Mouse (Mus musculus) mouse trophoblast stem cell (cell line): ENCODE results near the gene Stk32c.

Source experiments
- in situ Hi-C, 2 experiments: fragments of 300-500 bp; cut with MseI, MboI; formaldehyde crosslinking; loops; 2 replicates in 1 of 2; 3 replicates in 1 of 2; pipeline ENCODE4 v1.15.1; 2025

Stk32c gene

DNA sequence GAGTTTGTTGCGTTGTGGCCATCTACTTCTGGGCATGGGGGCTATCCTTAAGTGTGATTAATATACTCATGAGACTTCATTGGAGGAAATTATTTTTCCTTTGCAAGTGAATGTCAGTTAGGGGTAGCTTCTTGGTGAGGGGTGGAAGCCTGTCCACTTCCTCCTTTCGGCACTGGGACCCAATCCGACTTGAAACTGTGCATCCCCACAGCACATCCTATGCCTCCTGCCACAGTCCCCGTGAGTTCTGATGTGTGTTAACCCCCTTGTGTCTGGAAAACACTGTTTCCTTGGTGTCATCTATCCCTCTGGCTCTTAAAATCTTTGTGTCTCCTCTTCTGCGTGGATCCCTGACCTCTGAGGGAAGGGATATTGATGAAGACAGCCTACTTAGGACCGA lies 11.9 kb downstream of the Stk32c start:
- in situ Hi-C loops, result no loop called here

DNA sequence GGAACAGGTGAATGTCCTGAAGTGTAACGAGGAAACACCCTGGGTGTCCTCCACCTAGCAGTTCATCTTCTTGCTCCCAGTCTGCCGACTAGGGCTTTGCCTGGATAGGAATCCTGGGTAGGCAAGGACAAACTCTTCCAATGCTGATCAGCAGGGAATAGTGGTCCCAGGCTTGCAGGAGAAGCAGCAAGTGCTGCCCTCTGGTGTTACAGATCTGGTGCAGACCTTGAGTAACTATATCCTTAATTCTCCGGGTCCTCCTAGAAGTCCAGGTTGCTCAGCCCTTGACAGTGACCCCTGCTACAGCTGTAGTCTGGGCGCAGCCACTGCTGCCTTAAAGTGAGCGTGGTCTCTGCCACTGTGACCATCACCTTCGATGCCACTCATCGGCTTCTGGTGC lies 13.0 kb downstream of the Stk32c start:
- in situ Hi-C loops, result no loop called here

DNA sequence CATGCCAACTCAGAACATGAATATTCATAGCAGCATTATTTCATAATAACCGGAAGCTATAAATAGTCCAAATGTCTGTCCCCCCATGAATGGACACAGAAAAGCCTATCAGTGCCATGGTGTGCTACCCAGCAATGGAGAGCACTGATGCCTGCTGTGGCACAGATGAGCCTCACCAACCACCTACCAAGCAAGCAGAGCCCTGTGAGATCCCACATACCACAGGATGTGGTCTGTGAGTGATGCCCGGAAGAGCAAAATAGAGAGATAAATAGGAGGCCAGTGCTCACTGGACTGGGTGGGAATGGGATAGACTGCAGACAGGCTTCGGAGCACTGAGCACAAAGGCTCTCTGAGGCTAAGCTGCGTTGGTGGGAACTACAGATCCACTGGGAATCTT lies 16.1 kb downstream of the Stk32c start:
- in situ Hi-C loops, result loop anchor here (5.0 kb wide), 1 partner anchor 75 kb away; no protein-coding TSS in a partner anchor

DNA sequence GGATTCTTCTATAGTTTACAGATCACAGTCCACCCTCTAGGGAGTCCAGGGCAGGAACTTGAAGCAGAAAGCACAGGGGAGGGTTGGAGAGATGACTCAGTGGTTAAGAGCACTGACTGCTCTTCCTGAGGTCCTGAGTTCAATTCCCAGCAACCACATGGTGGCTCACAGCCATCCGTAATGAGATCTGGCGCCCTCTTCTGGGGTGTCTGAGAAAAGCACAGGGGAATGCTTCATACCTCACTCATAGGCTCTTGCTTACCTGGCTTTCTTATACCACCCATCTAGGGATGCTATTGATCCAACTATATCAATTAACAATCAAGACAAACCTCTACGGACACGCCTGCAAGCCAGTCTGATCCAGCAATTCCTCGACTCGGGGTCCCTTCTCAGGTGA lies 21.5 kb downstream of the Stk32c start:
- in situ Hi-C loops, result no loop called here

DNA sequence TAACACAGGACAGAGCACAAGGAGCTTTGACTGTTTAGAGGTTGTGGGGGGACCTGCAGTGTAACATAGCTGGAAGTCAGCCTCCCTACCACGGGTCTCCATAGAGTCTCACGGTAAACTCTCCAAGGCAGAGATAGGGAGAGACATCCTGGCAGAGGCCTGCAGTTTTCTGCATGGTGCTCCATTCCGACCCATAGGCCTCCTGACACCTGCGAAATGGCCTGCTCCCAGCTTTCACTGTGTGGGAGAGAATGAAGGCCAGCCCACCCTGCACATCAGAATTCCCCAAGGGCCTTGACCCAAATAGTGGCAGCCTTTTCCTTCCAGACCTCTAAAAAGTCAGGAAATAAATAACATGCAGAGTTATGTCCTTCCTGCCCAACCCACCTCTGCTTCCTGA lies 22.5 kb downstream of the Stk32c start:
- in situ Hi-C loops, result no loop called here

DNA sequence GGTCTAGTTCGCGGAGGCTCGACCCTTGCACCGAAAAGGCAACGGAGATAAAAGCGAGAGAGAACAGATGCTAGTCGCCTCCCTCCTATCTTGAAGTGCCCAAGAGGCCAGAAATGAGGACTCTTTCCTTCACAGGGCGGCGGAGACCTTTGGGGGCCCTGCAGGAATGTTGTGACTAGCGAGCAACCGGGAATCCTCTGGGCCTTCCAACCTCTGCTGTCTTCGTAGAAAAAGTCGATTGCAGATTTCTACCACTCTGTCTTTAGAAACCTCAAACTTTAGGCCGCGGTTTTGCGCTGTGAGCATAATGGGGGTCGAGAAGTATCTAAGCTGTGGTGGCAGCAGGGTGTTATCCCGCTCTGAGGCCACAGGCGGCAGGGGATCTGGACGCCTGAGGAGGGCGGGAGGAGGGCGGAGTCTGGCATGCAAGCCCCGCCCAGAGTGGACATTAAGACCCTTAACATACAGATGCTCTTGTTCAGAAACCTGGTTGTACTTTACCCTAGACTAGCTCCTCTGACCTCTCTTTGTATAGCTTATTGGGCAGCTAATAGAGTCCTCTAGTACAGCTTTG lies 24.4 kb downstream of the Stk32c start:
- in situ Hi-C loops, result no loop called here

DNA sequence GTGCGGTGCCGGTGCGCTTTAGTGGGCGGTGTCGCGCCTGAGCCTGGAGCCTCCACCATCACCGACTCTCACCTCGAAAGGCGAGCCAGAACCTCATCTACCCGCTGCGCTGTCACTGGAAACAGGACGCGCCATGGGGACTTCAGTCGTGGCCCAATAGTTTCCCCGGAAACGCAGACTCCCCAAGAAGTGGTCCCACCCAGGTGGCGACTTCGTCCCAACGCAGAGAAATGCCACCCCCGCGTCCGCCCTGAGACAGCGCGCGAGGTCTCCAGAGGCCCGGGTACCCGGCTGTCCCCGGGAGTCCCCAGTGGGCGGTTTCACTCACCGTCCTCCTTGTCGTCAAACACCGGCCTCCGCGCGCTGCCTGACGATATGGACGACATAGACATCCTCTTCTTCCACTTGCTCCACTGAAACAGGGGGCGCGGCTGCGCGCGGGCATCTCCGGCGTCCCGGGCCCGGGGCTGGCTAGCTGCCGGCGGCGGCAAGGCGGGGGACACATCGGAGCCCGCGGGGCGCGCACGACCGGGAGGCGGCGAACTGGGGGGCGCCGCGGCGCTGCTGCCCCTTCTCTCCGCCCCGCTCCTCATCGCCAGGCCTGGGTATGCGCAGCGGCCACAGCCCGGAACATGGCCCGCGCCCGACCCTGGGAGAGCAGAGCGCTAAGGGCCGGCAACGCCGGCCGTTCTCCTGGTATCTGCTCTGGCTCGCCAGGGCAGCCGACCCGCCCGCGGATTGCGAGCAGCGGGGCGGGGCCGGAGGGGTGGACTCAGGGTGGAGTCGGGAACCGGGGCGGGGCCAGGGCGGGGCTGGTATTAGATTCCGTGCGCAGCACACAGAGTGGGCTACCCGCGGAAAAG lies 25.1 kb downstream of the Stk32c start:
- in situ Hi-C loops, result no loop called here

DNA sequence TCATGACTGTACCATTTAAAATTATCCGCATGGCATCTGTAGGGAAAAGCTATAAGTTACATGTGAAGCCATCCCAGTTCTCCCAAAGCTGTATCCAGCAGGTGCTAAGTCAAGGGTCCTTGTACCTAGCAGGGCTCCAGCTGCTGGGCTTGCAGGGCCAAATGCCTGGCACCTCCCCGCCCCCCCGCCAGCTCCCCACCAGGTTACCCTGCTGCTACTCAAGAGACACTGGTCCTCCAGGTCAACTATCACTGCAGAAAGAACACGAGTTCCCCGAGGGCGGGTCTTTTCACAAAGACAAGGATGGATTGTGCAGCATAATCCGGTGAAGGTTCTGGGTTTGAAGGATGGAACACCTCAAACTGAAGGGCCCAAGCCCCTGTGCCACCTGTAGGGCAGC lies 25.8 kb downstream of the Stk32c start:
- in situ Hi-C loops, result no loop called here

DNA sequence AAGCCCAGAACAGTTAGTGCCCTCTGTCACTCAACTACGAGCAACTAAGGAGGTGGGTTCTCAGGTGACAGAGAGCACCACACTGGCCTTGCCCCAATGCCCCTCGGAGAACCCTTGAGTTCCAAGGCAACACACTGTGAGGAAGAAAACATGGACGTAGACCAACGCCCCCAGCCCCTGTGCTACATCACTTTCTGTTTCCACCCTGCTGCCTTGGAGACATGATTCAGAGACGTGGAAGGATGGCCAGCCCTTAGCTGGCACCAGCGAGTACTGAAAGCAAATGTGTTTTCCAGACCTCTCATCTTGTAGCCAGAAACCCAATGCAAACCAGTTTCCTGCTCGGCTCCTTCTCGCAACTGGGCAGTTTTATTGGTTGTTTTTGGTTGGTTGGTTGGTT lies 26.7 kb downstream of the Stk32c start:
- in situ Hi-C loops, result no loop called here

DNA sequence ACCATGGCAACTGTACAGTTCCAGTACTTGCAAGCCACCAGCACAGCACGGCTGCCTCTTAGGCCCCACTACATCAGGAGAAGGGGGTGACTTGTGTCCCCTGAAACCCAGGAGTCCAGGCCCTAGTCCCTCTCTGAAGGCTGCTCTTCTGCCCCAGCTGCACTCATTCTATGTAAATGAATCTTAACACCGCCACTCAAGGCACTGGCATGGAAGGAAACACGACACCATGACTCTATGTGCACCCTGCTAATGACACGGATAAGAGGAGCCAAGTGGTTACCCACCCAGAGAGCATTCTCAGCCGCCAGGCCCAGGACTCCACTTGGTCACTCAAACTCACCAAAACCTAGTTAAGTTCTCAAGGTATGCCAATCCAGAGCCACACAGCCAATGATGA lies 27.1 kb downstream of the Stk32c start:
- in situ Hi-C loops, result no loop called here

DNA sequence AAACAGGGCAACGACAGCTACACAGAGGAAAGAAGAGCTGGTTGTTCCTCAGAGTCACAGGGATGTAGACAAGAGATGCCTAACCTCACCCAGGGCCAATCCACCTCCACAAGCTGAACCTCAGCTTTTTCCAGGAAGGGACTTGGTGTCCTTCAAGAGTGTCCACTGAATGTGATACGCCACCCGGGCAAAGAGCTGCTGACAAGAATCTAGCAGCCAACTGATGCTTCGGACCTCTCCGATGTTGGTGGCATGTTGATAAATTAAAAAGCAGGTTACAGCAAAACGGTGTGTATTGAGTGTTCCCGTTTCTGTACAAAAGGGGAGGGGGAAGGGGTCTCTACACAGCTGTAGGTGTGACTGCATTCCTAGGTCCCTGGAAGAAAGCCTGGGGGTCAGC lies 28.3 kb downstream of the Stk32c start:
- in situ Hi-C loops, result no loop called here

DNA sequence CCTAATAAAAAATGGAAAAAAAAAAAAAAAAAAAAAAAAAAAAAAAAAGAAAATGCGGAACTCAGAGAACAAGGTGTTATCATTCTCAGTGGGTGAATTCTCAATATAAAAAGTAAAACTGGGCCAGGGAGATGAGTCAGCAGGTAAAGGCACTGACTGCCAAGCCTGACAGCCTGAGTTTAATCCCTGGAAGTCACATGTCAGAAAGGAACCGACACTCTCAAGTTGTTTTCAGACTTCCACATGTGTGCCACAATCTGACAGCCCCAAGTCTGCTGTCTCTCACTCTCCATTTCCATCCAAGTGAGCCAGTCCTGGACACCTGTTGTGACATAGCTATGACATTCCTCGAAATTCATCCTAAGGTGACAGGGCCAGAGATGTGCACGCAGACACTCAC lies 28.7 kb downstream of the Stk32c start:
- in situ Hi-C loops, result no loop called here

DNA sequence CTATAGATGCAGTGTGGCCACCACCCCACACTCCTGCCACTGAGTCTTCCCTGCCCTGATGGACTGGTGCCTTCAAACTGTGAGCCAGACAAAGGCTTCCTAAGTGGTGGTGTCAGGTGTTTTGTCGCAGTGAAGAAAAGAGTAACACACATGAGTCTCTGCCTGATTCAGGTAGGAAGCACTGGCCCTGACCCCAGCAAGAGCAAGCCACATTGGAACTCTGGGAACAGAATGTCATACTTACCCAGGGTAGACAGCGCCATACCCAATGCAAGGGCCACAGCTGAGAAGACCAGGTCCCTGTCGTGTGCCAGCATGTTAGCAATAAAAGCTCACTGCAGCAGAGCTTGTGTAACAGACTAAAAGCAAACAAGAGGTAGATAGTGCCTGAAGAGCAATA lies 33.0 kb downstream of the Stk32c start:
- in situ Hi-C loops, result no loop called here

DNA sequence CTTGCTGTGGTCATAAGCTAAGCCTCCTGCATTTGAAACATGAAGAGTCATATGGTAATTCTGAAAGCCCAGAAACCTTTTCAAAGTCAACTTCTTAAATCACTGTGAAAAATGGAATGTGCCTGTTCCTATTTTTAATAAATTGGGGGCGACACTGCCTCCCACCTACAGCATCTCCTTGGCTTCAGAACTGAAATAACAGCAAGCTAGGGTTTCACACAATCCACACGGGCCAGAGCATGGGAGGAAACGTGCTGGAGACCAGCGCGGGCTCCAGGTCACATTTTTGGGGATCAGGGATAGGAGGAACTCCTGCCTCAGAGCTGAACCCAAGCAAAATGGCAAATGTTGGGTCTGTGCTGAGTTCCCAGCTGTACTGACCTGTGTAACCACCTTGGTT lies 33.8 kb downstream of the Stk32c start:
- in situ Hi-C loops, result no loop called here

DNA sequence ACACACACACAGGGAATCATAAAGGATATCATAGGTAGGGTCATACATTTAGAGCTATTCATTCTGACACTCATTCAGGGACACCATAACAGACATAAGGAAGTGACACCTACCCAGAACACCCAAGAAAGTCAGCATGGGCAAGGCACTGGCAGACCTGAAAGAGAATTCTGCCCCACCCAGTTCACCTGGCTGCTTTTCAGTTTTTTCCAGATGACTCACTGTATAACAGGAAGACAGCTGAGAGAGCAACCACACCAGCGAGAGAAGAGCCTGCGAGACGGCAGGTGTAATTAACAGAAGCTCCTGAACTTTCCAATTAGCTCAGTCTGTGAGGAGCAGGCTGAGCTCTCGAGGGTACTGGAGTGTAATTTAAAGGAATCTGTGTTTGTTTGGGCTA lies 44.0 kb downstream of the Stk32c start:
- in situ Hi-C loops, result no loop called here

DNA sequence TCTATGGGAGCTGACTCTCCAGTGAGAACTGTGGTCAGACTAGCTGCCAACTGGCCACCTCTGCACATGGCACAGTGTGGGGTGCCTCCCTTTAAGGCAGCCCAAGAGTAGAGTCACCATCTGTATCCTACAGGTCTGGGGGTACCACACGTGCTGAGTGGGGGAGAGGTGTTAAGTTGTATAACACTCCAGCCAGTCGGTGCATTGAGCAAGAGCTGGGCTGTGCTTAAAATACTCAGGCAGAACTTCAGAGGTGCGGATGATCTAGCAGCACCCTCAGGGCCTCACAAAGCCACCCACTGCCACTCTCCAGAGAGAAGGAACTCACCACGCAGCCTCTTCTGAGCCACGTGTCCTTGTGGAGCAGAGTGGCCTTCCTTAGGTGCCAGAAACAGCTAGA lies 48.7 kb downstream of the Stk32c start:
- in situ Hi-C loops, result no loop called here

DNA sequence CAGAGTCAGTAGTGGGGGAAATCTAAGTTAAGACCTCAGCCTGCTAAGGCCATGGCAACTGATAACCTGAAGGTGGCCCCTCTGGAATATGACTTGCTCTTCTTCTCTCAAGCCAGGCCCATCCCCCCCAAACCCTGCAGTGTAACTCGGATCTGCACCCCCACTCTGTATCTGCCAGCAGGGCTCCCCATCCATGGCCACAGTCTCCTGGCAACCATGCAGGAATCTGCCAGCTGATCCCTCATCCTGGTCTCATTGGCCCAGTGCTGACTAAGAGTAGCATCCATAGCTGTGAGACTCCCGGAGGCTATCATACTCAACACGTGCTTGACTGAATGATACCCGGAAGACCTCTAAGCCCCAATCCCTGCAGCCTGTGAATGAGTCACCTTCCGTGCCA lies 54.2 kb downstream of the Stk32c start:
- in situ Hi-C loops, result no loop called here

DNA sequence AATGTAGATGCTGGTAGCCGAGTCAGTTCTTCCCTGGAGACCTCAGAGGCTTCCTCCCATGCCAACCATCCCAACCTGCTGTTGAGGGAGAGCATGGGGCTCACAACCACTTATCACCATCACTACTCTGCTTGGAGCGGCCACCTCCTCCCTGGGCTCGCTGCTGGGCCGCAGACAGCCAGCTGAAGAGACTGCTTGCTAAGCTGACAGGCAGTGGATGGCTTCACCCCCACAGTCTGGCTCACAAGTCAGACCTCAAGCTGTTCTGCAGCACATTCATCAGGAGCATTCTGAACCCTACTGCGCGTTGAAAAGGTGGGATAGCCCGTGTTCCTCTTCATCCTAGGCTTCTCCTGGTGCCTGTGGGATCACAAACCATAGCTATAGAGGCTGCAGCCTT lies 54.6 kb downstream of the Stk32c start:
- in situ Hi-C loops, result no loop called here

DNA sequence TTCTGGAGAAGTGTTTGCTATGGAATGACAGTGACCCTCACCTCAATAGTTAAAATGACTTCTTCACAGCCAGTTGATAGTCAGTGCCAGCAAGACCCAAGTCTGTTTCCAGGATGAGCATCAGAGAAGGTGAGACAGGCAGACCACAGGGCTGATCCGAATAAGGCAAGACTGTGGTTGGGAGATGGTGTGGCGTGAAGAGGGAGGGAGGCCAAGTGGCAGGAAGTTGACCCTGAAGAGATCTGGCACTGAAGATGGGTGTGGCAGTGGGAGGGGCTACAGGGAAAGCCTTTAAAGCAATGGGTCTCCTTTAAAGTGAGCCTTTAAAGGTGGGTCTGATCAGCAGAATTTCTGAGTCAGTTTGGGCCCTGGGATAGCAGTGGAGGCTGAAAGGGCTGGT lies 55.6 kb downstream of the Stk32c start:
- in situ Hi-C loops, result no loop called here

DNA sequence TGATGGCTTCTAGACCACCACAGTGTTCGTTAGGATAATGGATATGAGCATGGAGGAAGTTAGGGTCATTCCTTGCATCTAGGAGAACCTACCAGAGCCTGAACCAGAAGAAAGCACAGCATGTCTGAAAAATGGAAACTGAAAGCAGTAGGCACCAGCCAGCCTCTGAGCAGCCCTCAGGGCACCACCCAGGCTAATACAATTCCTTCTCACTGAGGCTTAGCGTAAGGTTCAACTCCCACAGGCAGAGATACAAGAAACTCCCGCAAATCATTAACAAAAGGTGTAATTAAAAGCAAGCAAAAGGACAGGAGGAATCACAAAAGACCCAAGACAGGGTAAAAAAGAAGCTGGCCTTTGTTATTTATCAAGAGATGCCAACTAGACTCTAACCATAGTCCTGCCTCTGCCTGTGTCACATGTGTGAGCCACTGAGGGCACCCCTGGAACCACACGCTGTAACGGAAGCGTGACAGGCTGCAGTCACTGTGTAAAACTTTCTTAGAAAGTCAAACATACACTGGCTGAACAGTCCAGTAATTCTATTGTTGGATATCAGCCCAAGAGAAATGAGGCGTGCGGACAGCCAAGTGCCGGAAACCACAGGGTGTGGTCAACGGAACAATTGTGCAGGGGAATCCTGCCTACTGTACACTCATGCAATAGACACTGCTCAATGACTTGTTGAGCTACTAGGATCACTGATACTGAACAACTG lies 56.6 kb downstream of the Stk32c start:
- in situ Hi-C loops, result no loop called here

DNA sequence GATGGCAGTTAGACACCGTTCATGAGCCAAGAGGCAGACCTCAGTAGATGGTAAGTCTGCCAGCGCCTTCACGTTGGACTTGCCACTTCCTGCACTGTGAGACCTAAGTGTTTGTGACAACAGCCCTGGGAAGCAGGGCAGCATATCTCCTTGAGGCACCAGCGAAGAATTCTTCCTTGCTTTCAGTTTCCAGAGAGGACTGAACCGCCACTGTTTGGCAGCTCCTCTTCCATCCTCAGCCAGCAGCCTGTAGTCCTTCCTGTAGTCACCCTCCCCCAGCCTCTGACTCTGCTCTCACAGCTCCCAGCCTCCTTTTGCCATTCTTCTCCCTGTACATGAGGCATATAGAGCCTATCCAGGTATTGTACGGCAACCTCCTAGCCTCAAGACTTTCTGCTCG lies 60.2 kb downstream of the Stk32c start:
- in situ Hi-C loops, result no loop called here

DNA sequence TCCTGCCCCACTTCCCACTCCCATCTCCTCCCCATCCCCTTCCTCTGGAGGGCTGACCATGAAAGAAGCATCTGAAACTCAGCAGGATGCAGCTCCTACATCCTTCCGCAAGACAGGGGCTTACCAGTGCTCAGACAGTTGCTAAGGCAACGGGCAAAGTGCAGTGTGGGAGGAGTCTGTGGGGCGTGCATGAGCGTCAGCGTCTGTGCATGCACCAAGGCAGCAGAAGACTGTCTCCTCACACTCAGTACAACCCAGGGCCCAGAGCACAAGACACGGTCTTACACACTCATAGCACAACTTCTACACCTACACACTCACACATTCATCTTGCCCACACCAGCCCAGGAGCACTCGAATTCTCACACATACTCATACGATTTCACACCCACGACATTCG lies 62.0 kb downstream of the Stk32c start:
- in situ Hi-C loops, result no loop called here

DNA sequence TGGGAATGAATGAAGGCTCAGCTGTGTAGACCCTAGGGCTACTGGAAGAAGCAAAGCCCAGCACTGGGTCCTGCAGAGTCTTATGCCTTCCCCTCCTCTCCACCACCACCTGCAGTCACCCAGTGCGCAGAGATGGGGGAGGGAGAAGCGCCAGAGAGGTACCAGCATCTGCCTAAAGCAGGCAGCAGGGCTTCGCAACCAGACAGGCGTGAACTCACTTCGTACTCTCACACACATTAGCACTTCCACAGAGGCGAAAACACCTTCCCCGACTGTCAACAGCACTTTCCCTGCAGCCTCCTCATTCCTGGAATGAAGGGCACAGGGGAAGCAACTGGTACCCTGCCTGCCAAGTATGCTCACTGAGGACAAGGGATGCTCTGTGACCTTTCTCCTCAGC lies 63.7 kb downstream of the Stk32c start:
- in situ Hi-C loops, result no loop called here
